Mouse (Mus musculus): ENCODE measurements around the gene Dcaf7.

- TF ChIP-seq POLR2A (IDR thresholded peaks at IDR 0.05; ENCODE audit: borderline replicate concordance, control insufficient read depth, low read depth, low read length) (no peak), CTCF (IDR thresholded peaks at IDR 0.05; ENCODE audit: control insufficient read depth, insufficient read depth, low read length) (no peak)
These were observed 24.6 kb downstream of the Dcaf7 start for GRCm38 (mm10) chr11:106061311-106061710.
